Mouse (Mus musculus) adrenal gland, postnatal 14 days (tissue): Measurements from ENCODE around the gene Zswim1. TPM values are rescaled to one million over a fixed set of nuclear protein-coding genes. Genes with fewer than 3 reads are reported as not detected.
"Not testable (repeated sequence)": the region's sequence is repeated elsewhere in the genome, so short reads cannot be mapped to it uniquely, and the experiment has no call there.

ENCODE experiments used
- DNase-seq: peaks from one replicate; pipeline ENCODE4 v3.0.0; 2021; ENCODE audit warnings: mixed read lengths
- total RNA-seq: library from RNA; stranded (reverse); gene quantifications from 2 replicates; pipeline ENCODE4 v1.2.3, GENCODE M21; 2021

Zswim1 gene
- total RNA-seq, 1 experiment from 2014 or later, result 7.0 TPM

GRCm38 (mm10) chr2:164792400-164793190 is 29.9 kb upstream of the Zswim1 start:
- peak; percentile 66 for DNase-seq

- peak; percentile 83 for DNase-seq
These were observed 29.2 kb upstream of the Zswim1 start for GRCm38 (mm10) chr2:164793236-164793635.

GRCm38 (mm10) chr2:164793772-164794171 is 28.7 kb upstream of the Zswim1 start:
- no peak for DNase-seq

GRCm38 (mm10) chr2:164794293-164794692 is 28.2 kb upstream of the Zswim1 start:
- DNase-seq, result peak; percentile 96

- peak; percentile 47 for DNase-seq
These were observed 26.6 kb upstream of the Zswim1 start for GRCm38 (mm10) chr2:164795868-164796267.

GRCm38 (mm10) chr2:164798554-164798953 is 23.9 kb upstream of the Zswim1 start:
- not testable (repeated sequence) for DNase-seq

GRCm38 (mm10) chr2:164800252-164801004 is 22.1 kb upstream of the Zswim1 start:
- no peak for DNase-seq

GRCm38 (mm10) chr2:164803201-164803920 is 19.1 kb upstream of the Zswim1 start:
- DNase-seq, result no peak

GRCm38 (mm10) chr2:164803921-164804313 is 18.6 kb upstream of the Zswim1 start:
- no peak for DNase-seq

GRCm38 (mm10) chr2:164804533-164805331 is 17.8 kb upstream of the Zswim1 start, which contains the start of the genes Acot8 and Zswim3:
Acot8 (minus strand) TSS chr2:164804882.
Zswim3 (plus strand) TSS chr2:164805098.
- DNase-seq, result peak; percentile 98

- no peak for DNase-seq
These were observed 17.2 kb upstream of the Zswim1 start for GRCm38 (mm10) chr2:164805332-164805718.

GRCm38 (mm10) chr2:164806614-164807013 is 15.9 kb upstream of the Zswim1 start:
- DNase-seq, result no peak

- DNase-seq, result no peak
These were observed 8.9 kb upstream of the Zswim1 start for GRCm38 (mm10) chr2:164813557-164813956.

GRCm38 (mm10) chr2:164815348-164815747 is 7.1 kb upstream of the Zswim1 start:
- no peak for DNase-seq

GRCm38 (mm10) chr2:164815821-164816220 is 6.7 kb upstream of the Zswim1 start:
- no peak for DNase-seq

- no peak for DNase-seq
These were observed 5.3 kb upstream of the Zswim1 start for GRCm38 (mm10) chr2:164817206-164817605.

GRCm38 (mm10) chr2:164817703-164818102 is 4.8 kb upstream of the Zswim1 start:
- no peak for DNase-seq

GRCm38 (mm10) chr2:164821060-164821459 is 1.4 kb upstream of the Zswim1 start:
- no peak for DNase-seq

GRCm38 (mm10) chr2:164823181-164823585 is 697 bp downstream of the Zswim1 start:
- peak; percentile 30 for DNase-seq

GRCm38 (mm10) chr2:164823969-164824368 is 1.5 kb downstream of the Zswim1 start:
- DNase-seq, result no peak

GRCm38 (mm10) chr2:164825521-164825920 is 3.0 kb downstream of the Zswim1 start:
- no peak for DNase-seq
